Mouse (Mus musculus): ENCODE measurements around the gene Nxnl2. TPM values are rescaled to one million over a fixed set of nuclear protein-coding genes. Genes with fewer than 3 reads are reported as not detected.

Gene Nxnl2
- total RNA-seq (2021), result 1 to 10 TPM; 1.8 to 4.5 TPM

- intact Hi-C loops (cut with DNase I), result no loop called here
- DNase-seq, result peak; percentile 46
Observed at GRCm38 (mm10) chr13:51170691-51171680, at the start of gene Nxnl2. Nxnl2 (plus strand) TSS chr13:51171022.

GRCm38 (mm10) chr13:51121966-51122365 is 48.9 kb upstream of the Nxnl2 start:
- intact Hi-C loops (cut with DNase I), result no loop called here
- DNase-seq, result no peak

GRCm38 (mm10) chr13:51122771-51123170 is 48.1 kb upstream of the Nxnl2 start:
- intact Hi-C loops (cut with DNase I), result no loop called here
- no peak for DNase-seq

- no peak for DNase-seq
- intact Hi-C loops (cut with DNase I), result no loop called here
Observed at GRCm38 (mm10) chr13:51125357-51125756, 45.5 kb upstream of the Nxnl2 start.

GRCm38 (mm10) chr13:51127906-51128305 is 42.9 kb upstream of the Nxnl2 start:
- DNase-seq, result no peak
- intact Hi-C loops (cut with DNase I), result no loop called here

GRCm38 (mm10) chr13:51128417-51128816 is 42.4 kb upstream of the Nxnl2 start:
- no peak for DNase-seq
- intact Hi-C loops (cut with DNase I), result no loop called here

GRCm38 (mm10) chr13:51131179-51131578 is 39.6 kb upstream of the Nxnl2 start:
- no peak for DNase-seq
- intact Hi-C loops (cut with DNase I), result no loop called here

- intact Hi-C loops (cut with DNase I), result no loop called here
- DNase-seq, result no peak
Observed at GRCm38 (mm10) chr13:51136315-51136714, 34.5 kb upstream of the Nxnl2 start.

GRCm38 (mm10) chr13:51136996-51137701 is 33.7 kb upstream of the Nxnl2 start:
- DNase-seq, result no peak
- intact Hi-C loops (cut with DNase I), result no loop called here

- no peak for DNase-seq
- intact Hi-C loops (cut with DNase I), result no loop called here
Observed at GRCm38 (mm10) chr13:51137702-51138031, 33.2 kb upstream of the Nxnl2 start.

GRCm38 (mm10) chr13:51147106-51147505 is 23.7 kb upstream of the Nxnl2 start:
- DNase-seq, result no peak
- intact Hi-C loops (cut with DNase I), result loop anchor here (5.0 kb wide), 1 partner anchor 45 kb away; the partner anchor contains the start of gene Spin1

GRCm38 (mm10) chr13:51152966-51153669 is 17.7 kb upstream of the Nxnl2 start:
- intact Hi-C loops (cut with DNase I), result no loop called here
- no peak for DNase-seq

- intact Hi-C loops (cut with DNase I), result no loop called here
- no peak for DNase-seq
Observed at GRCm38 (mm10) chr13:51153670-51154030, 17.2 kb upstream of the Nxnl2 start.

GRCm38 (mm10) chr13:51155178-51156013 is 15.4 kb upstream of the Nxnl2 start:
- intact Hi-C loops (cut with DNase I), result no loop called here
- no peak for DNase-seq

GRCm38 (mm10) chr13:51156014-51156386 is 14.8 kb upstream of the Nxnl2 start:
- intact Hi-C loops (cut with DNase I), result no loop called here

GRCm38 (mm10) chr13:51157291-51157690 is 13.5 kb upstream of the Nxnl2 start:
- DNase-seq, result no peak
- intact Hi-C loops (cut with DNase I), result no loop called here

More at GRCm38 (mm10) chr13:51156014-51156386, 14.8 kb upstream of the Nxnl2 start:
- DNase-seq, result no peak

GRCm38 (mm10) chr13:51161672-51162071 is 9.2 kb upstream of the Nxnl2 start:
- intact Hi-C loops (cut with DNase I), result no loop called here
- DNase-seq, result no peak

- intact Hi-C loops (cut with DNase I), result no loop called here
- DNase-seq, result no peak
Observed at GRCm38 (mm10) chr13:51162246-51162645, 8.6 kb upstream of the Nxnl2 start.

- DNase-seq, result no peak
- intact Hi-C loops (cut with DNase I), result no loop called here
Observed at GRCm38 (mm10) chr13:51166711-51167110, 4.1 kb upstream of the Nxnl2 start.

- intact Hi-C loops (cut with DNase I), result no loop called here
- DNase-seq, result no peak
Observed at GRCm38 (mm10) chr13:51170215-51170614, 607 bp upstream of the Nxnl2 start.

Measured in left cerebral cortex, postnatal 4 days (tissue).